Mouse (Mus musculus) fat pad, adult 2 months (tissue): ENCODE measurements around the gene Scrn1.
A peak's percentile ranks its signal among the peaks of the same experiment; 100 is the strongest.

ENCODE experiments used
- DNase-seq: peaks from one replicate; pipeline ENCODE4 v3.0.0-alpha.2; 2011; ENCODE audit warnings: low read depth, low spot score; ENCODE audit errors: extremely low read depth

The Scrn1 gene

DNA sequence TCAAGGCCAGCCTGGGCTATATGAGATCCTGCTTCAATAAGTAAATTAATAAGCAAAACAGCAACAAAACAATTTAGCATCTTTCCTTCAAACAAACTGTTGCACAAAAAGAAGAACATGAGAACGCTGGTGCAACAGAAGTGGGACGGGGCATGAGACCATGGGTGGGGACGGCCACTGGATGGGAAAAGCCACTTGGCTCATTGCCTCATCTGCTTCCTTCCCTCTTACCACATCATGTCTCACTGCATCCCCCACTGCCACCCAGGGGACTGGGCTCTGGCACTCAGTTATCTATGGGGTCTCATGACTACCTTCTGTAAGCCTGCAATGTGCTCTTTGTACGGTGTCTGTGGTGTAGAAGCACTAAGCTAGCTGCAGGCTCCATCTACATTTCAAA, 30.8 kb downstream of the Scrn1 start:
- no peak for DNase-seq

DNA sequence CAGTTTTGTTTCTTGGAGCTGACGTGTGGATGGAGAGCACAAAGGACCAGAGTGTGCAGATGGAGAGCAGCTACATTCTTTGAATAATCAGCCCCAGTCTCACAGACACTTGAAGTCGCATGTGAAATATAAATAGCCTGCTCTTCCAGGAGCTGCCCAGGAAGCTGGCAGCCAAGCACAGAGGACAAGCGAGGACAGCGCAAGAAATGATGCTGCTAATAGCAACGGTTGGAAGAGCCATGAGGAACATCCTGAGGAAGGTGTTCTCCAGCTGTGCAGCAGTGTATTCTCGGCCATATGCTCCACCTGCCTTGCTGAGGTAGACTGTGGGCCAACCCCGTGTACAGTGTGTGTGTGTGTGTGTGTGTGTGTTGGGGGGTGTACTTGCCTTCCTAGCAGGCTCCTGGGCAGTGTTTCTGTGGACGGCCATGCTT, 35.2 kb downstream of the Scrn1 start:
- no peak for DNase-seq

DNA sequence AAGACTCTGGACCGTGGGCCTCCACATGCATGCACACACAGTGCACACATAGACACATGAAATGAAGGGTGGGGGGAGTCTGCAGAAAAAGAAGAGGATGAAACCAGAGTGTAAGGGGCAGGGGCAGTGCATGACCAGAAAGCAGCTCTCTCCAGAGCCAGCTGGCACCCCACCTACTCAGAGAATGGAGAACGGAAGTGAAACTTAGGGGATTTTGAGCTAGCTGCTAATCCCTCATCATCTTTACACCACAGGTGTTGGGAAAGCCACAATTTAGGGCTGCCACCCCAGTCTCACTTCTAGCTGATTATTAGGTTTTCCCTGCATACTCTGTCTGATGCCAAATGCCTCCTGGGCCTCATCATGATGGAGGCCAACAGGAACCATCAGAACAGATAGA, 36.1 kb downstream of the Scrn1 start:
- no peak for DNase-seq

- DNase-seq: no peak
Measured at GRCm38 (mm10) chr6:54528666-54529065, 37.6 kb downstream of the Scrn1 start.

DNA sequence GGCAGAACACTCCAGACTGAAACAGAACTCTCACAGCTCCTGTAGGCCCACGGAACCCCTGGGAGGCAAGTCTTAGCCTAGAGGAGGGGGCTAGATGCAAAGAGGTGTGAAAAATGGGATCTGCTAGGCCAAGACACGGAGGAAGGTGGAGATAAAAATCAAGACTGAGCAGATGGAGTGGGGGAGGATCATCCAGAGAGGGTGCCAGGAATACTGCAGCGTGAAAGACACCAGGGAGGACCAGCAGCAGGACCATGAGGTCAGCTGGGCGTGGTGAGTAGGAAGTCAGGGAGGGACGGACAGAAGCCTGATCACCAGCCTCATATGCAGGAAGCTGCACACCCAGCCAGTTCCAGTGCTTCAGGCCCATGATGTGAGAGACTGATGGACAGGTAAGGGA, 47.5 kb downstream of the Scrn1 start:
- no peak for DNase-seq

- no peak for DNase-seq
Measured at GRCm38 (mm10) chr6:54516512-54517134, 49.7 kb downstream of the Scrn1 start.

GRCm38 (mm10) chr6:54512256-54512655, 54.0 kb downstream of the Scrn1 start:
- no peak for DNase-seq

DNA sequence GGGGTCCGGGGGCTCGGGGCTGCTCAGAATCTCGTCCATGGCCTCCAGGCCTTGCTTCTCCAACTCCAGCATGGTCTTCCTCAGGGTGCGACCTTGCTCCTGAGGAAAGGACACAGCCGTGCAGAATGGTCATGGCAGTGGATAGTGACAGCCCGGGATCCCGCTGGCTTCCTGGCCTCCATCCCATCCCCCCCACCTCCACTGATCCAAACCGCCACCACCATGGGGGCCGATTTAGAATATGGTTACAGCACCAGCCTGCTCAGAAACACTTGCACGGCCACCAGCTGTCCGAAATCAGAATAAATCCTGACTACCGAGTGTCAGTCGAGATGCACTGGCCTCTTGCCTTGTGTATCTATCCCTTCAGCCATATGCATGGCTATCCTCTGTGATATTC, 57.0 kb downstream of the Scrn1 start:
- no peak for DNase-seq

GRCm38 (mm10) chr6:54508256-54508793, 58.0 kb downstream of the Scrn1 start:
- DNase-seq: no peak

DNA sequence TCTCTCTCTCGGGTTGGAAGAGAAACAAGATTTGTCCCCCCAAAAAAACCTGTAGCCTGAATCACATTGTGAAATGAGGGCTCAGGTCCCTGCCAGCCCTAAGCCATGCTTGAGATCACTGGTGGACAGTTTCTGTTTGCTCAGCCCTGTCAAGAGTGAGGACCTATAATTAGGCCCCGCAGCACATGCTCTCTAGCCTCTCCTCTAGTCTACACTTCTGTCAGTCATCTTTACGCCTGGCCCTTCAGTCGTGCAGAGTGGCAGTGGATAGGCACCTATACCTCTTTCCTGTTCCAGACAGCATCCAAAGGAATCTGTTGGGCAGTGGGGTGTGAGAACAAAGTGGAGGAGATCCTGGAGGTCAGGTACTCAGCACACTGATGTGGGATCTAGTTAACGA, 58.5 kb downstream of the Scrn1 start:
- no peak for DNase-seq

DNA sequence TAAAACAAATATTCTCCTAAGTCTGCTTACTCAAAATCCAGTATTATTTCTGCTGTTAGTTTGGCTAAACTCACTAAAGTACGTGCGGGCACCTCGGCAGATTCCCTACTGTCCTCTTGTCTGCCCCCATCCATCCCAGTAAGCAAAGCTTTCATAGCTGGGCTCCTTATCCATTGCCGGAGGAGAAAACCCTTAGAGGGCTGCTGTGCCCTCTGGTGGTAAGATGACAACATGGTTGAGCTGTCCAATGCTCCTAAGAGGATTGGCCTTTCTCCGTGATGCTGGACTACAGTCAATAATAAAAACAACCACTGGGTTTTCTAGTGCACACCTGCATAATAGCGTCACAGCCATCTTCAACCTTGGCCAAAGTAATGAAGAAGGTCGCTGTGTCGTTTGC, 59.3 kb downstream of the Scrn1 start:
- no peak for DNase-seq

DNA sequence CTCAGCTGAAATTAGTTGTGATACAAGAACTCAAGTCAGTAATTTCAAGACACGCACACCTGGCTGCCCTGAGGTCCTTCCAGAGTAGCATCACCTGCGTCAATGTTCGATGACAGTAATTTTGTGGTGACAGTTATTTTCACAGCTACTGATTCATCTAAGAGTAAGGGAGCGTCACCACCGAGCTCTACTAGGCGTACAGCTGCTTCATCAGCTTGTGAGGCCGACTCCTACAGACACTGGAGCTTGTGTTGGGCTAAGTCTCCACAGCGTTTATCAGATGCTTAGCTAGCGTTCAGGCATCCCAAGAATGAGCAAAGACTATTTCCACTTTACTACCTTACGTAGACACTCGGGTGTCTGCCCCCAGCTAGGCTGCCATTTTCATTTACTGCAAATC, 60.0 kb downstream of the Scrn1 start:
- DNase-seq: no peak

GRCm38 (mm10) chr6:54502661-54503115, 63.6 kb downstream of the Scrn1 start:
- DNase-seq: no peak

- DNase-seq: no peak
Measured at GRCm38 (mm10) chr6:54496214-54496613, 70.1 kb downstream of the Scrn1 start.

DNA sequence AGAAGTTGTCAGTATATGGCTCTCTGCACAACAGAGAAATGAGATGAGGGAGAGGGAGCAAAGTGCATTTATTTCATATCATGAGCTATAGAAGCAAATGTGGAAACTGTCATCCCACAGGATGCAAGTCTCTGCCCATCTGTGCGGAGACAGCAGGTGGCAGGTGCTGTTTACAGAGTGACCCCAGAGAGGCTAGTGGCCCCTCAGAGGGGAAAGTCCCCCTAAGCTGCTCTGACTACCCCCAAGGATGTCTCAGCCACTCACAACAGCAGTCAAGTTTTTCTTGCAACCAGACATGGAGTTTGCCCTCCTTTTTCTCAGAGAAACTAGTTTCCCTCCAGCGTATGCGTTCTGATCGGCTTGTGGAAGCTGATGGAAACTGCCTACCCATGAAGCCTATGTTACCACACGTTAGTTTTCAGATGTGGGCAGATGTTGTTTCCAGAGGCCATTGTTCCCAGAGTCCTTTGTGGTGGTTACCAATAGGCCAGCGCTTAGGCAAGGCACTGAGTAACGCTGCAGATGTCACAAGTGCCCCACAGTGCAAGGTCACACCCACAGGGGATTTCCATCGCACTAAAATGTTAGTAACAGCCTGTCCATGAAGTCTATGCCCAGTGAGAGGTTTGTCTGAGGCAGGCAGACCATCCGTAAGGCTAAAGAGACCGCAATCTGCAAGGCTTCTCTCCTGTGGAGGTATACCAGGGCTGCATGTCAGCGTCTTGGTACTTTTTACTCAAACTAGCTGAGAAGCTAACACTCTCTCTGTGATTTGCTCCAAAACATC, 71.5 kb downstream of the Scrn1 start:
- DNase-seq: peak; percentile 31

DNA sequence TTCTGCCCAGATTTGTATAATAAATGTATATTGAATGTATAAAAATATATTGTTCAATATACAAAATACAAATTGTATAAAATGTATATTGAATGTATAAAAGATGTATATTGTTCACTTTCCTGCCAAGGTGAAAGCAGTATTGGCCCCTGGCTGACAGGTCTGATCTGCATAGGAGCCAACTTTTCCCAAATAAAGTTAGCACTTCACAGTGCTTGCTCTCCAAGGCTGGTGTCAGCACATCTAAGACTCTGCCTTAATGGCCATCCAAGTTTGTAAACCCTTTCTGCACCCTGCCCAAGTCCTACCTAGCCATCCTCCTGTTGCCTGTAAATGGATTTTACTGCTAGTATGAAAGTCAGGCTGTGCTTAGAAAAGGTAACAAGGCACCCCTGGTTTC, 72.2 kb downstream of the Scrn1 start:
- DNase-seq: no peak

DNA sequence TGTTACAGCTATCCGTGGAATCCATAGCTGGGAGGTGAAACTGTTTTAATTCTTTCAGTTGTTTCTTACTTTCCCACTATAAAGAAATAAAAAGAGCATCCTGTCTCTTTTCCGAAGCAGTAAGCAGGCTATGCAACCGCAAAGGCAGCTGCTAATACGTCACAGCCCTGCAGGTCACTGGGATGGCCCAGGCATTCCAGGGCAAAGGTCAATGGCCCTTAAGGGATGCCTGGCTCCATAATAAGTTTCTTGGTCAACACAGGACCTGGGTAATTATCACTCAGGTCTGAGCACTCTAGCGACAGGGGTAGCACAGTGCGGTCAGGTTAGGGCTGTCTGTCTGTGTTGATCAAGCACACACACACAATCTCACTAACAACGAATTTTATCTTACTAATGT, 75.2 kb downstream of the Scrn1 start:
- DNase-seq: no peak

DNA sequence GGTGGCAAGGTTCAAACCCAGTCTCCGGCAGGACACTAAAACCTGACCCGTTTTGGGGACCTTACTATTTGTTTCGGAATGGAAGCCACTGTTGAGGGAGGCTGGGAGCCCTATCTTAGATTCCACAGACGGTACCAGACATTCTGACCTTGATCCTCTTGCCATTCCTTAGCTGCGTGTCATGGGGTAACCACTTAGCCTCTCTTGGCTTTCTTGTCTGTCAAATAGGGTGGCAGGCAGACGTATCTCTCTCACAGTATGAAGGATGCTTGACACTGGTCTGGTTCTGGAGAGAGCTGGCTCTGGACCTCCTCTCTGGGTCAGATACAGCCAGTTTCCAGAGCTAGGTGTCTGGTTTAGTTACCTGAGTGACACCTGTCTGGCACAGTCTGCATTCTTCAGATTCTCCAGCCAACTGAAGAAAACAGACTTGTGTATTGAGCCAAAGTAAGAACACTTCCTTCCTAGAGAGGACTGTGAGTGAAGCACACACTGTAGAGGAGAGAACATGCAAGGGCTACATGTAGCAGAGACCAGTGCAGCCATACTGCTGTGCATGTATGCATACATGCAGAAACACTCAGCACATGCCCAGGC, 80.2 kb downstream of the Scrn1 start:
- DNase-seq: no peak

DNA sequence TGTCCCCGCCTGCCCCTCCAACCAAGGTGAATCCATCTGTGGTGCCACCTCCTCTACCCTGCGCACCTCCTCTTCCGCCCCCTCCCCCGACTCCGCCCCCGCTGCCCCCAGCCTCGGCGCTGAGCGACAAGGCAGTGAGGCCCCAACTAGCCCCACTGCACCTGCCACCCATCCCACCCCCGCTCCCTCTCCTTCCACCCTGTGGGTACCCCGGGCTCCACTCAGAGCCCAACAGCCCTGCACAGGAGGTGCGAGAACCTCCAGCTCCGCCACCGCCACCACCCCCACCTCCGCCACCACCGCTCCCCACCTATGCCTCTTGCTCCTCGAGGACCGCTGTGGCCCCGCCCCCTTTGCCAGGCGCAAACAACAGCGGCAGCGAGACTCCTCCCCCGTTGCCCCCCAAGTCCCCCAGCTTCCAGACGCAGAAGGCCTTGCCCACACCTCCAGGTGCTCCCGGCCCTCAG, 80.8 kb downstream of the Scrn1 start:
- DNase-seq: no peak

- no peak for DNase-seq
Measured at GRCm38 (mm10) chr6:54485000-54485399, 81.3 kb downstream of the Scrn1 start.

DNA sequence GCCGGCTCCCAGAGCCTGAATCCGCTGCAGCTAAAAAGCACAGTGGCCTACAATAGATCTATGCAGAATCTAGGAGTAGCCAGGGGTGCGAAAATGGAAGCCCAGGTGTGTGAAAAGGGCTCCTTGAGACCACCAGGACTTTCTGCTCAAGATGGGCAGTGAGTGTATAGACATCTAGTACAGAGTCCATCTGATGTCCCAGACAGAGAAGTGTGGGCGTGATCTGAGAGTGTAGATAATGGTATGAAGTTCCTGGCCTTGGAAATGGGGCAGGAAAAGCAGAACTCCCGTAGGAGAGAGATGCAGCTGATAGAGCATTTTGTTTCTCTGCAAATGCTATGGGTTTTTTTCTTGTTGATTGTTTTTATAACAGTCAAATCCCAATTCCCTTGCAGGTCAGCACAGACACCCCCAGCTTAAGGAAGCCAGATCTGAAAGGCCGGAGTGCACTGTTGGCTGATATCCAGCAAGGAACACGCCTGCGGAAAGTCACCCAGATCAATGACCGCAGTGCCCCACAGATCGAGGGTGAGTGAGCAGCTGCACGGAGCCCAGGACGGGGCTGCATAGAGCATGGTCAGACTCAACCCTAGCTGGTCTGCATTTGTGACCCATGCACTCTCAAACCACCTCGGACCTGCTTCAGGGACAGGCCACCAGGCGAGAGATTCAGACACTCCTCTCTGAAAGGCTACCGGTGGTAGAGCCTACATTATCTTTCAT, 84.7 kb downstream of the Scrn1 start:
- DNase-seq: no peak
